Mouse (Mus musculus) hindbrain, embryonic 16.5 days (tissue): ENCODE measurements around the gene Ripor2. TPM values are rescaled to one million over a fixed set of nuclear protein-coding genes. Genes with fewer than 3 reads are reported as not detected.

Source experiments
- ATAC-seq: fragments of 200-750 bp; cut with Nextera tagmentation; 2 replicates; pipeline ENCODE4 v1.8.0; 2017; ENCODE audit warnings: moderate TSS enrichment, moderate library complexity
- H3K27ac ChIP-seq: fragments of 300-500 bp; sonication (generic); 2 replicates; pipeline ENCODE4 v1.5.1; 2014; ENCODE audit warnings: low read depth, mild to moderate bottlenecking, control low read depth, low read length, moderate library complexity
- H3K27me3 ChIP-seq: fragments of 300-500 bp; sonication (generic); replicated peaks from 2 replicates; pipeline ENCODE4 v1.6.1; 2014; ENCODE audit warnings: low read length; ENCODE audit not compliant: control insufficient read depth, insufficient read depth
- H3K36me3 ChIP-seq: fragments of 300-500 bp; sonication (generic); 2 replicates; pipeline ENCODE4 v1.6.1; 2014; ENCODE audit warnings: mild to moderate bottlenecking, low read length, moderate library complexity, mixed read lengths; ENCODE audit not compliant: control insufficient read depth, insufficient read depth
- H3K4me1 ChIP-seq: fragments of 300-500 bp; sonication (generic); 2 replicates; pipeline ENCODE4 v1.6.1; 2014; ENCODE audit warnings: low read depth, low read length; ENCODE audit not compliant: control insufficient read depth, insufficient read depth
- H3K4me2 ChIP-seq: fragments of 300-500 bp; sonication (generic); 2 replicates; pipeline ENCODE4 v1.6.1; 2014; ENCODE audit warnings: mild to moderate bottlenecking, low read length, control low read depth, moderate library complexity
- H3K4me3 ChIP-seq: fragments of 300-500 bp; sonication (generic); 2 replicates; pipeline ENCODE4 v1.5.1; 2014; ENCODE audit warnings: mild to moderate bottlenecking, low read length, control low read depth, moderate library complexity
- H3K9ac ChIP-seq: fragments of 300-500 bp; sonication (generic); 2 replicates; pipeline ENCODE4 v1.6.1; 2014; ENCODE audit warnings: low read depth, mild to moderate bottlenecking, control low read depth, low read length, moderate library complexity
- H3K9me3 ChIP-seq: fragments of 300-500 bp; sonication (generic); 2 replicates; pipeline ENCODE4 v1.6.1; 2014; ENCODE audit warnings: mild to moderate bottlenecking, low read length, moderate library complexity; ENCODE audit not compliant: control insufficient read depth
- WGBS: fragments of 180-500 bp; shearing (Covaris S2); extraction: QIAGEN DNeasy Blood & Tissue Kit; methylation state at CpG from one replicate; pipeline ENCODE4 v1.1.7; 2014; 5-methylcytosine and 5-hydroxymethylcytosine counted together
- polyA plus RNA-seq: library from polyadenylated mRNA; unstranded; fragments of >200 nt; fragmentation: Nextera tagmentation; extraction: Ambion mirVana; gene quantifications from 2 replicates; pipeline ENCODE4 v1.2.1, GENCODE M21; 2015

The Ripor2 gene
- polyA plus RNA-seq, 1 experiment from 2014 or later, result 19.1 TPM

DNA sequence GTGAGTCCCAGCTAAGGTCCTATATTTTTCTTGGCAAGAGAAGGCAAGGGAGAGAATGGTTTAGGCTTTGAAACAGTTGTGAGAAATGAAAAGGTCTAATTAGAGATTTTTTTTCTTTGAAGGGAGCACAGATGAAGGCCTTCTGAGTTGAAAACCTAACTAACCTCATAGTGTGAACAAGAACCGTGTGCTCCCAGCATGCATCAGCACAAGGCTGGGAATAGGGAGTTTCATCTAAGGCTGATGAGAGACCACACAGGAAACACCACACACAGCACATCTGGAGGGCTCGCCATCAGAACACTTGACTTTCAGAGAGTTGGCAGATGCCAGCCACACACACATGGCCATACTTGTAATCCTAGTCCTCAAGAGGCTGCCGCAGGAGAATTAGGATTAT is 12.3 kb downstream of the Ripor2 start:
- WGBS, result 80% methylated on average over 3 of the region's 3 CpGs
- ATAC-seq, result no peak
- H3K4me2 ChIP-seq, result no peak overlapping the region
- no peaks in the 10 kb centered on the region for H3K4me1 ChIP-seq
- no peak overlapping the region for H3K27ac ChIP-seq
- H3K4me3 ChIP-seq, result no peak overlapping the region
- H3K9me3 ChIP-seq, result no peaks in the 10 kb centered on the region
- no peak overlapping the region for H3K9ac ChIP-seq
- H3K27me3 ChIP-seq, result no peaks in the 10 kb centered on the region
- H3K36me3 ChIP-seq, result no peaks in the 10 kb centered on the region

DNA sequence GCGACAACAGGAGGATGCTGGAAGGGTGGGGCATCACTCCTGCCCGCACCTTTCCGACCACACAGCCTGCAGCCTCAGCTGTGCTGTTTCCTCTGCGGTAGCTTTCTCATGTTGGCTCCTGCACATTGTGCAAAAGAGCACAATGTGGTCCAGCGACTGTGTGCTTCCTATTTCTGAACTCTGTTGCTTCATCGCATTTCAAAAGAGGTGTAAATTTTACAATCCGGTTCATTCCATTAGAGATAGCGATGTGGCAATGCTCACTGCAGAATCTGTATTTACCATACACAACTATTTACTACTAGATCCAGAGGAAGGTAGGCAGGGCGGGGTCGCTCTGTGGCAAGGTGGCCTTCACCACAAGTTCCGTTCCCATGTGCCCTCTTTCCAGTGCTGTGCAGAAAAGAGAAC is 17.6 kb downstream of the Ripor2 start:
- WGBS, result 85% methylated on average over 11 of the region's 11 CpGs
- H3K36me3 ChIP-seq, result no peaks in the 10 kb centered on the region
- H3K4me1 ChIP-seq, result peaks cover 7% of the 10 kb centered on the region
- no peaks in the 10 kb centered on the region for H3K9me3 ChIP-seq
- no peak overlapping the region for H3K4me3 ChIP-seq
- no peak for ATAC-seq
- H3K27me3 ChIP-seq, result no peaks in the 10 kb centered on the region
- H3K9ac ChIP-seq, result no peak overlapping the region
- H3K4me2 ChIP-seq, result no peak overlapping the region
- no peak overlapping the region for H3K27ac ChIP-seq

GRCm38 (mm10) chr13:24602978-24603377 is 21.0 kb downstream of the Ripor2 start:
- no peak overlapping the region for H3K4me2 ChIP-seq
- no peak for ATAC-seq

DNA sequence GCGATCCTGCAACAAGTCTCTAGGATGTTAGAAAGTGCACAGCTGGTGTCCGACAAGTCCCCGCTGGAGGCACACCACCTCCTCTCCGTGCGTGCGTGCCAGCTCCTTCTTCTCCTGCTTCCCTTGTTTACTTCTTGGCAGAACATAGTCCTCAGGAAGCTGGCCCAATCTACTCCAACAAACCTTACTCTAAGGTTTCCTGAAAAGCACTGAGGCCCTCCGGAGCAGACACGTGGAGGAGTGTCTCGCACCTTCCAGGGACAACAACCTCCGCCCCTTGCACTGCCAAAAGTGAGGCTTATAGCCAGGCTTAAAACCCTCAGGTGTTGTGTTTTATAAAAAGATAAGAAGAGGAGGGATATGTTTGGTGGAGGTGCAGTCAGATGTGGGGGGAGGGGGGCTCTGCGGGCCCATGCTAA is 21.6 kb downstream of the Ripor2 start:
- peaks cover 16% of the 10 kb centered on the region for H3K4me1 ChIP-seq
- H3K36me3 ChIP-seq, result no peaks in the 10 kb centered on the region
- H3K27me3 ChIP-seq, result no peaks in the 10 kb centered on the region
- H3K27ac ChIP-seq, result no peak overlapping the region; the same call in 1 of the 2 replicates
- 0 out of 2 replicates have a peak, but pooled peaks have one; percentile 12 for ATAC-seq
- H3K4me3 ChIP-seq, result no peak overlapping the region
- H3K9me3 ChIP-seq, result no peaks in the 10 kb centered on the region
- 0 out of 2 replicates have a peak overlapping the region, but pooled peaks have one; percentile 6 for H3K4me2 ChIP-seq
- WGBS, result 24% methylated on average over 11 of the region's 11 CpGs
- no peak overlapping the region for H3K9ac ChIP-seq

More at GRCm38 (mm10) chr13:24602978-24603377, 21.0 kb downstream of the Ripor2 start:
- H3K27ac ChIP-seq, result no peak overlapping the region; the same call in 1 of the 2 replicates
- H3K9ac ChIP-seq, result no peak overlapping the region
- H3K4me1 ChIP-seq, result peaks cover 16% of the 10 kb centered on the region
- WGBS, result 17% methylated on average over 4 of the region's 4 CpGs
- no peaks in the 10 kb centered on the region for H3K27me3 ChIP-seq
- H3K9me3 ChIP-seq, result no peaks in the 10 kb centered on the region
- H3K4me3 ChIP-seq, result no peak overlapping the region
- no peaks in the 10 kb centered on the region for H3K36me3 ChIP-seq

DNA sequence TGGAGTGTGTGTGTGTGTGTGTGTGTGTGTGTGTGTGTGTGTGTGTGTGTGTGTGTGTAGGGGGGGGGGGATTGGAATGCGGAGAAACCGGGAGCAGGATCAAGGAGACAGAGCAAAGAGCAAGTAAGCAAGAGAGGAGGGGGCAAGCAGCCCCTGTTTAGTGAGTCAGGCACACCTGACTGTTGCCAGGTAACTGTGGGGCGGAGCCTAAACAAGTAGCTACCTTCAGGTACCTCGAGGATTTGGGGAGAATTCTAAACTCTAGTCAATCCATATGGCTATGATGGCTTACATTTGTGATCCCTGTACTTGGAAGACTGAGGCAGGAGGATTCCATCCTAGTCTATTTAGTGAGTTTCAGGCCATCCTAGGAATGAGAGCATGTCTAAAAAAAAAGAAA is 22.1 kb downstream of the Ripor2 start:
- H3K4me1 ChIP-seq, result peaks cover 16% of the 10 kb centered on the region
- no peak overlapping the region for H3K4me3 ChIP-seq
- no peaks in the 10 kb centered on the region for H3K9me3 ChIP-seq
- H3K4me2 ChIP-seq, result no peak overlapping the region
- H3K36me3 ChIP-seq, result no peaks in the 10 kb centered on the region
- no peak overlapping the region for H3K27ac ChIP-seq
- H3K27me3 ChIP-seq, result no peaks in the 10 kb centered on the region
- H3K9ac ChIP-seq, result no peak overlapping the region
- 0 out of 2 replicates have a peak, but pooled peaks have one; percentile 15 for ATAC-seq
- 33% methylated on average over 4 of the region's 4 CpGs for WGBS

DNA sequence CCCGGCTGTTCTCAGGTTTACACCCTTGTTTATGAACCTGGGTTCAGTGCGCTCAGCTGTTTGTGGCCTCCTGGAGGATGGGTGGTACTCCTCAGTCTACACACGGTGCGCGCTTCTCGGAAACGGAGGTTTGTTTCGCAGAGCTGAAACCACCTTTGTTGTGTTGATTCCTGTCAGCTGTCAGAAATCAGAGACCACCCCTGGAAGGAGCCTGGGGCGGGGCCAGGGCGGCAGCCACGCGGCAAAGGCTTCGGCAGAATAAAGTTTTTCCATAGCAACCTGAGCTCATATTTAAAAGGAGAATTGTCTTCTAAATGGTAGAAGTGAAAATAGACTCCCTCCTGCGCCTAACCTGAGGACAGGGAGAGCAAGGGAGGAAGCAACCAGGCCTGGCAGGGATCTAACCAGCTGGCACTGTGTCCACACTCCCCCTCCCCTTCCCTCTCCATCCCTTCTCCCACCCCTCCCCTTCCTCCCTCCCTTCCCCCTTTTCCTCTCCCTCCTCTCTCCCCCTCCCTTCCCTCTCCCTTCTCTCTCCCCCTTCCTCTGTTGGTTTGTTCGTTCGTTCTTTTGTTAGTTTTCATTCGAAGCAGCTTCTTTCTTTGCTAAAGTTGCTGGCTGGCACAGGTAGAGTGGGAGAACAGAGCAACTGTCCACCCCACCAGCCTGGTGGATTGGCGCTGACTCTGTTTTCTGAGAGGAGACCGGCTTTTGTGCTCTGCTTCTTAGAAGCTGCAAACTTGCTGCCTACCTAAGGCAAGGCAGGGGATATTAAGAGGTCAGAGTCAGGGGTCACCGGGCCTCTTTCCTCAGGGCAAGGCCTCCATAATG is 23.0 kb downstream of the Ripor2 start:
- H3K36me3 ChIP-seq, result no peaks in the 10 kb centered on the region
- peak overlapping the region; percentile 31 for H3K4me3 ChIP-seq
- H3K4me1 ChIP-seq, result peaks cover 16% of the 10 kb centered on the region
- peak overlapping the region; percentile 36; the same call in 1 of the 2 replicates for H3K27ac ChIP-seq
- ATAC-seq, result peak; percentile 68
- no peaks in the 10 kb centered on the region for H3K9me3 ChIP-seq
- no peaks in the 10 kb centered on the region for H3K27me3 ChIP-seq
- H3K4me2 ChIP-seq, result peak overlapping the region; percentile 61
- peak overlapping the region; percentile 20 for H3K9ac ChIP-seq
- whole genome bisulfite sequencing, result 3% methylated on average over 20 of the region's 20 CpGs

DNA sequence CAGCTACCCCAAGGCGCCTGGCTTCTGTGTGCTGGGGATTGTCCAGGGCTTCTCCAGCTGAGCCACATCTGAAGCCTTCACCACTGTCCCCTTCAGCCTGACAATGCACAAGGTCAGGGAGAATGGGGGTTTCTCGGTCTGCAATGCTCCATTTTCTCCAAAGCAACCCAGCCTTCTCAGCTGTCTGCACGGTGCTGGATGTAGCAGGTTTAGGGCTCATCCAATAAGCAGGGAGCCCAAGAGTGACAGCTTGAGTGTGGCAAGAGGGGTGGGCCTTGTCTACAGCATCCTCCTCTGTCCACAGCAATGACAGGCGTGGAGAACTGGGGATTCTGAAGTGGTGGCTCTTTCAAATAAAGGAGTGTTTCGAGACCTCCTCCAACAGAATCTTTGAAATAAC is 23.8 kb downstream of the Ripor2 start:
- Histone ChIP-seq H3K4me1 (peaks cover 16% of the 10 kb centered on the region), H3K27ac (no peak overlapping the region), H3K9me3 (no peaks in the 10 kb centered on the region), H3K27me3 (no peaks in the 10 kb centered on the region), H3K4me3 (no peak overlapping the region), H3K4me2 (no peak overlapping the region), H3K9ac (no peak overlapping the region), H3K36me3 (no peaks in the 10 kb centered on the region)
- WGBS, result 57% methylated on average over 5 of the region's 5 CpGs
- peak; percentile 41; the same call in 1 of the 2 replicates for ATAC-seq

DNA sequence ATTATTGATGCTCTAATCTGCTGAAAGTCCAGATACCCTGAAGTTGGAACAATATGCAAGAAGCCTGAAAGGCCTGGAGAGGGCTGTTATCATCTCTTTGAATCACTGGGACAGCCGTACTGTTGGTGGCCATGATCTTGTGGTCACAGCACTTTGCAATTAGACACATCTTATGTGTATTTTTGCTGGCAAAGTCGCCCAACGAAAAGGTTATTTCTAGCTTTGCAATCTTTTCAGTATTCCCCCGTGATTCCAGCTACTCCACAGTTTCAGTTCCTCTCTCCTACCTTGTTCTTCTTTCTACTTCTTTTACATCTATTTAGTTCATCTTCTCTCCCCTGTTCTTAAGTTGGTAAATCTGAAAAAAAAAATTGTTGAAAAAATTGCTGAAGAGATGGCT is 26.0 kb downstream of the Ripor2 start:
- Histone ChIP-seq H3K9ac (no peak overlapping the region), H3K9me3 (no peaks in the 10 kb centered on the region), H3K4me3 (no peak overlapping the region), H3K36me3 (no peaks in the 10 kb centered on the region), H3K27me3 (no peaks in the 10 kb centered on the region), H3K4me1 (peaks cover 16% of the 10 kb centered on the region), H3K27ac (no peak overlapping the region), H3K4me2 (no peak overlapping the region)
- no peak for ATAC-seq
- 91% methylated on average over 4 of the region's 4 CpGs for WGBS

DNA sequence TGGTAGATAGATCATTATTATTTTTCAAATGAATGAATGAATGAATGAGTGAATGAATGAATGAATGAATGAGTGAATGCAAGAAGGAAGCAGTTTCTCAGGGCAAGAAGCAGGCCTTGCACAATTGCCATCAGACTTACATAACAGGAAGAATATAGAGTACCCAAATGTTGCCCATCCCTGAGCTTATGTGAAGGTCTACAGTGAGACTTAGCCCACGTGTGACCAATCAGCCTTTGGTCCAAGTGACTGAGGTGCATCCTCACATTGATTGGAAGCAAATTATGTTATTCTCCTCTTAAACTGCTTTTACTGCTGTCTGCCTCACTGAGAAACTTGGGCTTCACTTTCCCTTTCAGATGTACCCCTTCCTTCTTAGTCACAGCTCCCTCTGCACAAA is 26.7 kb downstream of the Ripor2 start:
- Histone ChIP-seq H3K36me3 (no peaks in the 10 kb centered on the region), H3K9me3 (no peaks in the 10 kb centered on the region), H3K27ac (no peak overlapping the region), H3K4me2 (no peak overlapping the region), H3K27me3 (no peaks in the 10 kb centered on the region), H3K9ac (no peak overlapping the region), H3K4me3 (no peak overlapping the region), H3K4me1 (peaks cover 11% of the 10 kb centered on the region)
- no peak for ATAC-seq
- 80% methylated on average over 1 of the region's 1 CpGs for WGBS
